Mouse (Mus musculus): ENCODE results near the gene Pappa. TPM values are rescaled to one million over a fixed set of nuclear protein-coding genes. Genes with fewer than 3 reads are reported as not detected.

Gene Pappa
- total RNA-seq, 2 experiments from 2014 or later = 0.23 to 0.48 TPM

DNA sequence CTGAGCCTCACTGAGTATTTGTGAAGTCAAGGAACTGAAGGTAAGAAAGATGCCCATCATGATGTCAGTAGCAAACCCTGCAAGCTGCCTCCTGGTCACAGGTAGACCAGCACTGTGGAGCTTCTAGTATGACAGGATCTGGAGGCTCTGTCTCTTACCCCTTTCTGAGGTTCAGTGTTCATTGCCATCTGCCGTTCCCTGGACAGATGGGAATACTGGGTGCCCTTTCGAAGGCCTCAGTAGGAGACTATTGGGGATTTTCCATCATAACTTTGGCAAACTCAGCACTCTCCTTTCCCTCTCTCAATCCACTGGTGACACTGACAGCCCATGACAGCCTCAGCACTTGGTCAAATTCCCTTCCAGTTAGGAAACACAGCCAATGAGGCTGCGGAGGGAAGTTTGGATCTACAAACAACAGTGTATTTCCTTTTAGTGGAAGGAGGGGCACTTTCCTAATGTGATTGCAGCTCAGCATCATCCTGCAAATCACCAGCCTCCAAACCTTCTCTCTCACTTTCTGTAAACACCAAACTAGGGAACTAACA lies 42.4 kb downstream of the Pappa start:
- DNase-seq (ENCODE audit: low spot score in 2 of 2) = no peak

DNA sequence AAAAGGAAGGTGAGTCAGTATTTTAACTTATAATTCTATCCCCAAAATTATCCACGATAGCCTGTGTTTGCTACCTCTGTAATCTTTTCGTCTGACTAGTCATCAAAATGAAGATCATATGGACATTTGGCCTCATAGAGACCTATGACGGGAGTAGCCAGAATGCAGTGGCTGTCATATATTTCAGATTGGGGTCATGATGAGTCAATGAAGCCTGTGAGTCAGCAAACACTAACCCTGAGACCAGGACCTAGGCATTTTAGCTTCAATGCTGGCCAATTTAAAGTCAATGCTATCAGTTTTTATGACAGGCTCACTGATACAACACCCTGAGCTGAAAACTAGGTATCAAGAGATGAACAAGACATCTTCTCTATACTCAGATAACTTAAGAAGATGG lies 50.5 kb downstream of the Pappa start:
- no peak for DNase-seq (ENCODE audit: low spot score in 2 of 2)

DNA sequence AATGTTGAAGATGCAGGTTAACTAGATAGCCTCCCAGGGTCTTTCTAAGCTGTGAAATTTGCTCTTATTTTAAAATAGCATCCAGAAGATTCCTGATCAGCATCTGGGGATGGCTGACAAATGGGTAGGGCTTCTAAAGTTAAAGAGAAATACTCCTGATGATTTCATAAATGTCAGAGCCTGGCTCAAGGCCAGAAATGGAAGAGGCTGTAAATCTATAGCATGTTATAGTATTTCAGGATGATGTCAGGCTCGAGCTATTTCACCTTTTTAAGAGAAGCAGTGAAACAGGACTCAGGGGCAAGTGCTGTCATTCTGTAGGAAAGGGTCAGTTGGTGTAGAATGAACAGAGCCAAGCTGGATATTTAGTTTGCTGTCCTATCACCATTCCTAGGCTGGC lies 54.2 kb downstream of the Pappa start:
- no peak for DNase-seq (ENCODE audit: low spot score in 2 of 2)

DNA sequence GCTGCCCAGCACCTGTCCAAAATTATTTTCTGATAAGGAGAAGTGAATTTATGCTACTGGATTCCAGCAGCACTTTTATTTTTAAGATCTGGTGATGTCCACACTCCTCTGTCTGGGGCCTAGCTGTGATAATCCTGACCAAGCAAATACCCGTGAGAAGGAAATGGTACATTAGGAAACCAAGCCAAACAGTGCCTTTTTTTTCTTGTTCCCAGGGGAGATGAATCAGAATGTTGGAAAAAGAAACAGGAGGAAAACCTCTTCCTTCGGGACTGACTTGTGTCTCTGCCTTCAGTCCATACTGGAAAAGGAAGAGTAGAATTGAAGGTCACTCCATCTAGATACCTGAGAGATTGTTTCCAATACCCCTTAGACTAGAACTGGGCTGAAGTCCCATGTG lies 63.3 kb downstream of the Pappa start:
- DNase-seq (ENCODE audit: low spot score in 2 of 2) = no peak

DNA sequence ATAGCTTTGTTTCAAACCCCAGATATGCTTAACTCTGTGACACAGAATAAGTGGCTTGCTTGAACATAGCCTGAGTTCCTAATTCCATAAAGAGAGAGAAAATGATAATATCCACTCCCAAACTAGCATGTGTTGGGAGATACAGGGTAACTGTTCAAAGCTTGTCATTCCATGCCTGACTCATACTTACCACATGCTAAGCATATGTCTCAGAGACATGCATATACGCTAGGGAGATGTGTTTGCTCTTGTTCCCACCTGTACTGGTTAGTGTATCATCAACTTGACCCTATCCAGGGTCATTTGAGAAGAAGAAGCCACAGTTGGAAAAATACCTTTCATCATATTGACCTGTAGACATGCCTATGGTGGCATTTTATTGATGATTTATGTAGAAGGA lies 63.7 kb downstream of the Pappa start:
- DNase-seq (ENCODE audit: low spot score in 2 of 2) = no peak

DNA sequence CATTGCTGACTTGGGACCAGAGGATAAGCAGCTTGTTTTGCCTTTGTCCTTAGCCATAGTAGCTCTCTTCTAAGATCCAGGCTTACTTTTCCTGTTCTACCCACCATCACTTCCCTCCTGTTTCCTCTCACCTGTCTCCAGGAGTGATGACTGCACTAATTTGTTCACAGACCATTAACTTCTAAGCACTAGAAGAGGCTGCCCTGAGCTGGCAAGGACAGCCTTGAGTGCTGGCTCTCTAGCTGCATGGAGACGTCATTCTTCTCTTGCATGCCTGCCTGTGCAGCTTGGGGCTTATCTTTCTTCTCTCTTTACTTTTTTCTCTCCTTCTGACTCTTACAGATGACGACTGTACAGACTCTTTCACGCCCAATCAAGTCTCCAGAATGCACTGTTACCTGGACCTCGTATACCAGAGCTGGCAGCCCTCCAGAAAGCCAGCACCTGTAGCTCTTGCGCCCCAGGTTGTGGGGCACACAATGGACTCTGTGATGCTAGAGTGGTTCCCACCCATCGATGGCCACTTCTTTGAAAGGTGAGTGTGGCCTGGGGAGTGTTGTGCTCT lies 65.0 kb downstream of the Pappa start:
- no peak for DNase-seq (ENCODE audit: low spot score in 2 of 2)

DNA sequence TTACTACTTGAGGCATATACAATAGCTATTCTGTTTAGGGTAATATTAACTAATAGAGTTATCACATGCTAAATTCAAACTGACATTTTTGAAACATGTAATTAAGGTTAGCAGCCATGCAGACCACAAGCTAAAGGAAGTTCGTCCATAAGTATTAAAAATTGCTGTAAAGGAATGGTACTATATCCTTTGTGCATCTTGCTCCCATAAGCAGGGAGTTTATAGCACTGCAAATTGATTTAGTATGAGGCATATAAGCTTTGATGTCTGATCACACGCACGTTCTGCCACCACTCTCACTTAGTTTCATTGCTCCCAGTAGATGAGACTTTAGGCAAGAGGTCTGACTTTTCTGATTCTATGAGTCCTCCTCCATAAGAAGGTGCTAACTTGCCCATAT lies 68.8 kb downstream of the Pappa start:
- no peak for DNase-seq (ENCODE audit: low spot score in 2 of 2)

DNA sequence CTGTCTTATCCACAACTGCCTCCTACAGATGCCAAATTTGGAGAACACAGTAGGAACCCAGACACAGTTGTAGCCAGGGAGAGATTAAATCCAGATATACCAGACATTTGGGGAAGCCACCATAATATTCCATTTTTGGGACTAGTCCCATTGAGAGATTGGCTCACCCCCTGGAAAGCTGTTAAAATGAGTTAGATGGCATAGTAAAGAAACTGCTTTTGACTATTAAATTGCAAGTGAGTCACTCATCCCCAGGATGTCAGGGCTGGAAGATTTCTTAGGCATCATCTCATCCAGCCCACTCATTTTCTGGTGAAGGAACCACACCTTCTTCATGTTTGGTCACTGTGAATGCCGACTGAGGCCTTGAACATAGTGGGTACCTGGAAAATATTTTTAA lies 72.0 kb downstream of the Pappa start:
- DNase-seq (ENCODE audit: low spot score in 2 of 2) = no peak

DNA sequence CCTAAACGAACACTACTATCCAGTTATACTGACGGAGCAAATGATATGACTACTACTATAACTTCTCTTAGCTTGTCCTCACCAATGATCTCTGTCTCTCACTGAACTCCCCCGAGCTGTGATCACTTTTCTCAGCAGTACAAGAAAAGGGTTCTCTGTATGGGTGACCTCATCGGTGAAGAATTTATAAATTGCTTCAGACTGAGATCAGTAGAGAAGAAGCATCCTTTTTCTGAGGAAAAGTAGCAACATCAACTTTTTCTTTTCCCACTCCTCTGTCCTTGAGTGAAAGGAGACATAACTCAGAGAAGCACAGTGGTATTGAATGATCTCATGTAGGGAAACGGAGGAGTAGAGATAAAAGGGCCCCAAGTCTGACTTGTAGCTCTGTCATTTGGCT lies 79.7 kb downstream of the Pappa start:
- DNase-seq (ENCODE audit: low spot score in 2 of 2) = no peak

DNA sequence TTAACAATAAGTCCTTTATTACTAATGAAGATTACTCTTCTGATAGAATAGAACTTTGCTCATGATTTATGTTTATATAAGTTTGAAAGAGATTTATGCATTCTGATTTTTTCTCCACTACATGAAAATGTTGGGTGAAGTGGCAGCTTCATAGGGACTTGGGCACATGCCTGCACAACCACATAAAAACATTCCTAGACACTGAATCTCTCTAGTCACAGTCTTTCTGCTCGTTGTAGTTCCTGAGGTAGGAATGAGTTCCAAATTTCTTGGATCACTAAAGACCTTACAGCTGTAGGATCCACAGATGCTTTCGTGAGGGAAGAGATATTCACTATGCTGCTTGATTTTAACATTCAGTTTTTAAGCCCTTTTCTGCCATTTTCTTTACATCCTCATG lies 81.5 kb downstream of the Pappa start:
- DNase-seq (ENCODE audit: low spot score in 2 of 2) = no peak

DNA sequence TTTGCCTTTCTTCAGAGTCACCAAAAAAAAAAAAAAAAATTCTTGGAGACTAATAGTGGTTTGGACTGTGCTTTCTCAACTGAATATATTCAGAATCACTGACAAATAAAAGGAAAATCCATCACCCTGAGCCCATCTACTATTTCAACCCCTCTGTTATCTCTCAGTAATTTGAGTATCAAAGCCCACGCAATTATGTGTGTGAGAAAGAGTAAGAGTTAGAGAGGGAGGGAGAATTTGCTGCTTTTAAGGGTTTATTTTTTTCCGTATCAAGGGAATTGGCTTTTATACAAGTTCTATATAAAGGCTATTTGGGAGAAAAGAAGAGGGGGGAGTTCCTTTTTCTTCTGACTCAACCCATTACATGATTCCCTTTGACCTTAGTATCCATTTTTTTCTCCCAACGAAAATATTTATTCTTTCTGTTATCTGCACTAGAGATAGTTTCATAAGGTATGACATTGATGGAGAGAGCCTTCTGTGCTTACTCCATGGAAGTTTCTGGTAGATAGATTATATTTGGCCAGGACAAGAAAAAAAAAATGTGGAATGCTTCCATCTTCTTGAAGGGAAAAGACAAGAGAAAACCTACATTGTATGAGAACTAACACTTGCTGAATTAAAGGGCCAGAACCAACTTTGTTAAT lies 85.5 kb downstream of the Pappa start:
- DNase-seq (ENCODE audit: low spot score in 2 of 2) = no peak

DNA sequence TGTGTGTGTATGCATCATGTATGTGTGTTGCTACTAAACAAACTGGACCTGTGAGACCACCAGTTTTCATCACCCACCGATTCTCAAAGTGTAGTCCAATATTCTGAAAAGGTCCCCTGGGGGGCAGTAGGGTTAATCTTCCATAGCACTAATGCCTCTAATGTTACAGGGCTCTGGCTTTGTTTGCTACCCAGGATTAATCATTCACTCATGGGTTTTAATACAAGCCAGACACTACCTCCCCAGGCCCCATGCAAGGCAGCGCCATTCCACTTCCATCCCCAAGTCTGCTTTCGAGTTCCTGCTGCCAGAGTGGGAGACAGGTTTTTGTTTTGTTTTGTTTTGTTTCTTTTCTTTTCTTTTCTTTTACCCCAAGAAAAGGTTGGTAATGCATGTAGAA lies 92.7 kb downstream of the Pappa start:
- DNase-seq (ENCODE audit: low spot score in 2 of 2) = no peak

DNA sequence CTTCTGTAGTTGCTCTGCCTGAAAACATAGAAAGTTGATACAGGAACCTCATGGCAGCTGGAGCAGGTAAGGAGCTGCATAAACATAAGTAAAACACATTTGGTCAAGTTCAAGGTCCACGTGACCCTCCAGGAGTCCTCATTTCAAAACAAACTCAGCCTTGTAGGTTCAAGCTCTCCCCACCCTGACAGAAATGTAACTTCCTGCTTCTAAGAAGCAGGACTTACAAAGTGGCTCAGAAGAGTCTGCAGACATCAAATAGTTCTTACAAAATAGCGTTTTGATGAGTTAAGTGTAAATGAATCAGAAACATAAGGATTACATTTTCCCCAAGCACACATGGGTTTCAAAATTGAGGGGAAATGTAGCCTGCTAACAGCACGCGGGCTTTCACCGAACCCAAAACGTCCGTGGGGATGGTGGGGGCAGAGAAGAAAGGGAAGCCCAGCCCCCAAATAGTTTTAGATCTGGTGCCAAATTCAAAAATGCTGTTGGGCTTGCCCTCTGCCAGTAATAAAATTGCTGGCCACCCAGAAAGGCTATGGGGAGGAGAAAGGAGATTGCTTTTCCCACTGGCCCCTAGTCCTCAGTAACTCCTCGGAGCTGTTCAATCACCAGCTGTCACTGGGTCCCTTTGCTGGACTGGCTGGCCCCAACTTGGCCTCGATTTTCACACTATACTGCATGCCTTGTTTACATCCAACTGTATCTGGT lies 93.8 kb downstream of the Pappa start:
- no peak for DNase-seq (ENCODE audit: low spot score in 2 of 2)

DNA sequence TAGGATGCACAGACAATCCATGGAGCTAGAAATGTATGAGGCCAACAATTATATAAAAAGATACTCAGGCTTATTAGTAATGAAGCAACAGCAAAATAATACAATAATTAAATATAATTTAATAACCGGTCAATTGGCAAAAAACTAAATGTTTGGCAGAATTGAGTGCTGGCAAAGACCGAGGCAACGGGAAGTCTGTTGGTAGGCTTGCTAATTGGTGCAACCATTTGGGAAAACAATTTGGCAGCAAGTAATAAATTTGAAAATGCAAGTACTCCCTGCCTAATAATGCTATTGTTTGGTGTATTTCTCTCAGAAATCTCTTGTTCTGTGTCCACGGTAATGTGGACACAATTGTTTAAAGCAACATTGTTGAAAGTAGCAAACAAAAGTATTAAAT lies 99.9 kb downstream of the Pappa start:
- DNase-seq (ENCODE audit: low spot score in 2 of 2) = no peak

DNA sequence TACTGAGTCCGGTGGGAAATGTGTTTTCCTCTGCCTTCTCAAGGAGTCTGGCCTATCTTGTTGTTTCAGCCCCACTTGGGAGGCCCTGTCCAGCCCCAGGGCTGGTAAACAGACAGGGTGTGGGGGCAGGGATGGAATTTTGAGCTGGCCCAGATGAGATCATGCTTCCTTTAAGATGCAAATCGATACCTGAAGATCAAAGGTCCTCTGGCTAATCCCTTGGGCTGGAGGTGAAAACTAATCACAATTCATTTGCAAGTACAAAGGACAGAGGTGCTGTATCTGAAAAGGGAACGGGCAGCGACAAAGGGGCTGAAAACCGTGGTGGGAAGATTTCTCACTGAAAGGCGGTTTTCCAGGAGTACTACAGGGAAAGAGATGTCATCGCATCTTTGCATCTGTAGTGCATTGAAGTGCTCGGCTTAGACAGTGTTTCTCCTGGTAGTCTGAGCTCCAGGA lies 114.6 kb downstream of the Pappa start:
- no peak for DNase-seq (ENCODE audit: low spot score in 2 of 2)

DNA sequence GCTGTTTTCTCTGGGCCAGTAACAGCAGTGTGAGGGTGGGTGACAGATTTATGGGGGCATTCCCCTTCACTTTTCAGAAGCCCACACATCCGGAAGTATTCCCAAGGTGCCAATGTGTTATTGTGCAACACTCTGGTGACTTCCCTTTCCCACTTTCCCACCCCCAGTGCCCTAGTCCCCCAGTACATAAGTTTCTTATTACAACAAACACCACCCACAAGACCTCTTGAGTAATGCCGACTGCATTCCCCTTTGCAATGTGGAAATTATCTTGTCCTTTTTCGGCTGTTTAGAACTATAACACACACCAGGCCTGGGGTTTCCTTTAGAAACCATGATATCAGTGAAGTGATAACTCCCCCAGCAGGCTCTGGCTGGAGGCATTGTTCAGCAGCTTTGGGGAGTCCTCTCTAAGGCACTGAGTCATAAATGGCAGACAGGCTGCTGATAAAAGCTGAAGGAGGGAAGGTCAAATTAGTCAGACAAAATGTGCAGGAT lies 118.5 kb downstream of the Pappa start:
- no peak for DNase-seq (ENCODE audit: low spot score in 2 of 2)

DNA sequence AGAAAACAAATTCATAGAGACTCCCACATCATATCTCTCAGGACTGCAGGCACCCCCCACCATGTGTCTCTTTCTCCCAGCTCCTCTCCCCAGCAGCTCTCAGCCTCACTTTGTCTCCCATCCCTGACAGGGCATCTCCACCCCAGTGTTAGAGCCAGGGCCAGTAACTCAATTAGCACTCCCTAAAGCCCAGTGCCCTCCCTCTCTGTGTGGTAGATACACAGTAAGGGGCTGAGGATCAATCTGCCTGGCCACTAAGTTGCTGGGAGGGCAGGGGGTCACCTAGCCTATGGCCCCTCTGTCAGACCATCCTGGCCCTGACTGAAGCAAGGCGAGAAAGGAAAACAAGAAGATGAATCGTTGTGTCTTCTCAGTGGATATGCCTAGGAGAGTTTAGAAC lies 119.3 kb downstream of the Pappa start:
- no peak for DNase-seq (ENCODE audit: low spot score in 2 of 2)

DNA sequence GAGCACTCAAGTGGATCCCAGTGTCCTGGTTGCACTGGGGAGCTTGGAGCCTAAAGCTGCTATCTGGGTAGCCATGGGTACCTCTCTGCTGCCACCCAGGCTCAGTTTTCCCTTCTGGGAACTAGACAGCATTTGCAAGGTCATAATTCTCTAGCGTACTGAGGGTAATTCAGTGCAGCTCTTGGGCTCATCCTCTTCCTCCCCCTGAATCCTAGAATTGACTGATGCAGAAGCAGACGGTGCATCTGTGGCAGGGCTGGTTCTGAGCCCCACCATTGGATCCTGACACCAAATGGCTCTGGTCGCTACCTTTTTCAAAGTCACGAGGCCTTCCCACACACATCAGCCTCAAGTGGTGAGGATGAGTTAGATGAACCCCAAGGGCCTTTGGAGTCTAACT lies 121.0 kb downstream of the Pappa start:
- no peak for DNase-seq (ENCODE audit: low spot score in 2 of 2)

DNA sequence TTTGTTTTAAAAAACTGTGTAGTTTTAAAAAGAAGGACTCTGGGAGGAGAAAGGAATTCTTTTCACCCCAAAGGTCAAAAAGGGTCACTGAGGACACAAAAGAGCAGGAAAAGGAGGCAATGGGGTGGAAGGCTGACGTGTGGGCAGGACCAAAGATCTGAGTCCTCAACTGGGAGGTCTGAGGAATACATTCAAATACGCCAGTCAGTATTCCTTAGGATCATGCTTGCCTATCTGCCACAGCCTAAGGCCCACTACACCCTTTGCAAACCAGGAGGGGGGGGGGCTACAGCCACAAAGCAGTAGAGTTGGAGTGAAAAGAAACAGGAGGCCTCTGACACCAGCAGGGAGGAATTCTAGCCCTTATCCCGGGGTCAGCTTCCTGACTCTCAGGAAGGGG lies 121.5 kb downstream of the Pappa start:
- no peak for DNase-seq (ENCODE audit: low spot score in 2 of 2)

DNA sequence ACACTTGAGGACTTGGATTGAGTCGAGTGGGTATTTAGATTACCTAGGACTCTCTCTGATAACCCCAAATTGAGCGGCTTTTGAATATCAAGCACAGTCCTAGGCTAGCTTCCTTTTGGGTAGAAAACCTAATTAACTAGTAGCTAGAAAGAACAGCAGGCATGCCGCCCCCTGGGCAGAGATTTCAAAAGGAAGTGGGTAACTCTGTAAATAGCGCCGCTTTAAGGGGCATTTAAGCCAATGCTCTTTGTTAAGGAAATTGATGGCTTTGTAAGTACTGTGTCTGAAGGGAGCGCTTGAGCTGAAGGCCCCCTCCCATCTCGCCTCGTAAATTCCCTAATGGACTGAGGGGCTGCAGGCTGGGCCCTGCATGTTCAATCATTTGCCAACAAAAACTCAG lies 128.2 kb downstream of the Pappa start:
- no peak for DNase-seq (ENCODE audit: low spot score in 2 of 2)

DNA sequence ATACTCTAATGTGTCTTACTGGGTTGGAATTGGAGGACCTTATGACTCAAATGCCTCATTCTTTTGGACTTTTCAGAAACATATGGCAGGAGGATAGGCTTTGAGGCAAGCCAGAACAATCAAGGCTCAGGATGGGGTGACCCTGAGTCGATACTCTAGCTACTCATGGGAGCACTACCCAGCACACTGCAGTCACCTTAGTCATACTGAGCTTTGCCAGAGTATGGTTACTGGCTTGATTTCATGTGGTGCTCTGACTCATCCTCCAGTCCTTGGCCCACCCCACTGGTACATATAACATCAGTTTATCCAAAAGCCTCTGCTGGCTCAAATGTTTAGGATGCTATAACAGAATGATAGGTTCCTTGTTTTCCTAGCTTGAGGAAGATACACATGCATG lies 130.1 kb downstream of the Pappa start:
- no peak for DNase-seq (ENCODE audit: low spot score in 2 of 2)

DNA sequence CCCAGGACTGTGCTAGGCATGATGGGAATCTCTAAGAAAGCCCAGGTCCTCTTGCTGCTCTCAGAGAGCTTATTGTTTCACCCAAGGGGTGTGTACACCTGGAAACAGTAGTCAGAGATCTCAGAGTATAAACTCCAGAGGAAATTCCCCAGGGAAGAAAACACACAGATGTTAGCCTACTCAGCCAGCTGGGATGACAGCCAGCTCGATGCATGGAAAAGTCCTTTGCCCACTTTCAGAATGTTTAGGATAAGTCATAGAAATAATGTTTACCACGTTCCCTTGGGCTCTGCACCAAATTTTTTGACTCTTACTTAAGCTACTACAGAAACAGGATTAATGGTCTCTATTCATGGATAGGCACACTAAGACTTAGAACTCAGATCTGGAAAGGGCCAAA lies 143.1 kb downstream of the Pappa start:
- DNase-seq (ENCODE audit: low spot score in 2 of 2) = no peak
